Mouse (Mus musculus) regulatory T cell (primary cell): ENCODE results near the gene Rpl37a.

Experiments
- in situ Hi-C: fragments of 300-600 bp; cut with MboI, MseI; formaldehyde crosslinking; loops from one replicate; pipeline ENCODE4 v1.15.1; 2025; ENCODE audit warnings: high pct_unique_total_duplicates

Gene Rpl37a

DNA sequence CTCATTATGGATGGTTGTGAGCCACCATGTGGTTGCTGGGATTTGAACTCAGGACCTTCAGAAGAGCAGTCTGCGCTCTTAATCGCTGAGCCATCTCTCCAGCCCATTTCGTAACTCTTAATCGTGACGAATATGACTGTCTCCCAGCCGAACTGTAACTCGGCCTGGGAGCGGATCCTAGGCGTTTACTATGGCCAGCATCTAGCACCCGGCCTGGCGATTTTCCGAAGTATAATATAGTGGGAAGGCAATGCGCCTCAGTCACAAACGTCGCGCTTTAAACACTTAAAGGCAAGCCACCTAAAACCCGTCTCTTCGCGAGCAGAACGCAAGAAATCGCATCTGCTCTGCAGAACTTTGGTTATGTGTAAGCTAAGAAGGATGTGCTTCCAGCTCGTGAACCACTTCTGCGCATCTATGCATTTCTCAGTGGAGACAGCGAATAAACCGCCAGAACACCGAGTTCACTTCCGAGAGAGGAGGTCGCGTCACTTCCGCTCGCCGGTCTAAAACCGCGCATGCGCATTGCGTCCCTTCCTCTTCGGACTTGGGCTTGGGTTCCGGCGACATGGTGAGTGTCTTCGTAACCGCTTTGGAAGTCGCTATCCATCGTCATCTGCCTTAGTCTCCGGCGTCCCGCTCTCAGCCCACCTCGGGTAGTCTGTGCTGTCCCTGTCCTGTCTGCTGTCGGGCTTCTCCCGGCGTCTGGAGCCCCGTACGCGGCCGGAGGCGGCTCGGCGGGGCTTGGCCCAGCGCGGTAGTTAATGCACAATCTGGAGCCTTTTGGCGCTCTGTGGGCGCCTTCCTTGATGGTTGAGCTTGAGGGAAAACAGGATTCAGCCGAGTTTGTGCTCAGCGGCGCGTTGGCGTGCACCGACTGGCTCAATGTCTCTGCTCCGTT, at the start of gene Rpl37a:
TSS of gene Rpl37a (plus strand) at position 538 of the 901 bp plus-strand sequence.
- in situ Hi-C loops, result loop anchor here (10.0 kb wide), 2 partner anchors 1156 to 1234 kb away; partner anchors contain the start of gene Atic

DNA sequence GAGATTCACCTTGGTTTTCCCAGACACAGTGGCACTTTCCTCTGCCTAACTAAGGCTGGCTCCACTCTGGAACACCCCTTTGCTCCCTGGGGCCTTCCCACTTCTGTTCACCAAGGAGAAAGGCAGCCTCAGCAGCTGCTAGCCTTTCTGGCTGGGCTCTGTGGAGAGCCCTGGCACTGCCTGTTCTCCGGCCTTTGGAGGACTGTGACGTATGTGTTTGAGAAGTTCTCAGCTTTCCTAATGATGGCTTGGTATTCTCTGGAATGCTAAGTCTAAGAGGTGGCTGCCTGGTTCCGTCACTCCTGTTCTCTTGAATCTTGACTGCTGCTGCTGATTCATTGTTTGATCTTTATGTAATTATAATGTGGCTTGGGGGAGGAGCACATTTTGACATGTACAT, 38.0 kb upstream of the Rpl37a start:
- in situ Hi-C loops, result no loop called here

DNA sequence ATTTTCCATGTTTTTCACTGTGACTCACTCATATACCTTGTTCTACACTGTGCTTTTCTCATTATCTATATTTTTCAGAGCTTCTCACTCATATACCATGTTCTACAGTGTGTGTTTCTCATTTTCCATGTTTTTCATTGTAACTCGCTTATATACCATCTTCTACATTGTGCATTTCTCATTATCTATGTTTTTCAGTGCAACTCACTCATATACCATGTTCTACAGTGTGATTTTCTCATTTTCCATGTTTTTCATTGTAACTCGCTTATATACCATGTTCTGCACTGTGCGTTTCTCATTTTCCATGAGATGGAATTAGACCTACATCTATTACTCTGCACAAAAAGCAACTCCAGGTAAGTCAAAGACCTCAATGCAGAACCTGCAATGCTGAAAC, 14.8 kb upstream of the Rpl37a start:
- in situ Hi-C loops, result no loop called here

DNA sequence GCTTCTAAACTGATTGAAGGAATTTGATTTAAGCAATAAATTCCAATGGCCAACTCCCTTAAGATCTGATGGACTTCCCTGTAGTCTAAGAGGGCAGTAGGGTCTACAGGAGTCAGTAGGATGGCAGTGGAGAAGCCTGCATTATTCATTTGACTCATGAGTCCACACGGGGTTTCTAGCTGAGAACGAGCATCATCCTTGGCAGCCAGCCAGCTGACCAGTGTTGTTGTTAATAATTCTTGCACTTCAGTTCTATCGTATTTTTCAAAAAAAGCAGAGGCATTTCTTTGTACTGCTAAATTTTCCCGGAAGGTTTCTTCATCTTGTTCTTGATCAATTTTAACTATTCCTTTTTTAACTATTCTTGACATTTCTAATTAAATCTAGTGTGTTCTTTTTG, 12.4 kb upstream of the Rpl37a start:
- in situ Hi-C loops, result no loop called here

DNA sequence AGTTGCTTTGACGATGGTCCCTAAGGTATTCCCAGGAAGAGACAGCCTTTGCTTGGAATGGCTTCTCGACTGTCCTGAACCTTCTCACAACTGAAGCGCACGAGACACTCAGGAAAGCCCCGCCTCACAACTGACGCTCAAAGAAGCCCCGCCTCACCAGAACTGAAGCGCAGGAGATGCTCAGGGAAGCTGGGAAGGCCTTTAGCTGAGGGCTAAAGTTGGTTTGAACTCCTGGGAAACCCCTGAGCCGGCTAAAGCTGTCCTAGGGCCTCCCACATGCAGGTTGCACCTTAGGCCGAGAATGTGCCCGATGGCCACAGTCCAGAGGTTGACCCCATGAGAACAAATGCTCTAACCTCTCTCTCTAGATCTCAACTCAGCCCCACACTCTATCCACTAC, 10.6 kb upstream of the Rpl37a start, which contains the start of gene Ankar:
TSS of gene Ankar (minus strand) at position 101 of the 400 bp plus-strand sequence.
- in situ Hi-C loops, result loop anchor here (10.0 kb wide), 1 partner anchor 1596 kb away; the partner anchor contains the start of gene Bard1

DNA sequence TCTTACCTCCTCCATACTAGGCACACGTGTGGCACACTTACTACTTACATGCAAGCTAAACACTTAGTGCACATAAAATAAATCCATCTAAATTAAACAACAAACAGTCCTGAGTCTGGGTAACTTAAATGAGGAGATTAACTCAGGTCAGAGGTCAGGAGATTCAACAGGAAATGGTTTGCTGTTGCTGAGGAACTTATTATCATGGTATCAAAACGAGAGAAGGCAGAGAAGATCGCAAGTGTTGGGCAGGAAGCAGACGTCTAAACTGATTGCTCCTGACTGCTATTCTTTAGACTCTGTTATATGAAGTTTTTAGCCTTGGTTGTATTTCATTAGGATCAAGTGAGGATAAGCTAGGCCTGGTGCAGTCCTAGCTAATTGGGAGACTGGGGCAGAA, 3.6 kb upstream of the Rpl37a start:
- in situ Hi-C loops, result loop anchor here (5.0 to 10.0 kb wide), 2 partner anchors 125 to 1603 kb away; partner anchors contain the start of genes Bard1 and Smarcal1

DNA sequence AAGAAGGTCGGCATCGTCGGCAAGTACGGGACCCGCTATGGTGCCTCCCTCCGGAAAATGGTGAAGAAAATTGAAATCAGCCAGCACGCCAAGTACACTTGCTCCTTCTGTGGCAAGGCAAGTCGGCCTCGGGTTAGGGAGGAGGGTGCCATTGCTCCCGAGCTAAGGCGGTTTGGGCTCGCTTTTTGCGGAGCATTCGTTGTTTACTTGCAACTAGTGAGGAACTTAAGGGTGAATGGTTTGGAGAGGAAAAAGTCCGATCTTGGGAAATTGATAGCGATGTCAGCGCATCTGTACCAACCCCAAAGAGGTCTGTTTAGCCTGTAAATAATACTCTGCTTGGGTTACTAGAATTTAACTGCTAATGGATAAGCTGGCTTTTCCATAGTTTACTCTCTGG, 594 bp downstream of the Rpl37a start:
- in situ Hi-C loops, result loop anchor here (10.0 kb wide), 2 partner anchors 1157 to 1233 kb away; partner anchors contain the start of gene Atic

DNA sequence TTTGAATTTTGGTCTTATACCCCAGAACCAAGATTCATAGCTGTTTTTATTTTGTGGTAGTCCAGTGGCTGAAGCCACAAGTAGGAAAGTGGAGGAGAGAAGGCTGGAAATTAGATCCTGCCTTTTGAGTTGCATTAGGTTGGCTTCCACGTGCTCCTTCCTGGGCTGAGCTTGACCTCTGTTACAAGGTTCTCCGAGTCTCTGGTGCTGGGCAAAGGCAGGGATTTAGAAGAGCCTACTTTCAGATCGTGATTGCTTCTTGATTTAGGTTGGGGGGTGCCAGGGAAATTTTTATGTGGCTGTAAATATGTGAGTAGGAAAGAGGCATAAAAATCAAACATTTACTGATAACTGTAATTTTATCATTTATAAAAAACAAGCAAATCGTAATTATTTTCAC, 3.5 kb downstream of the Rpl37a start:
- in situ Hi-C loops, result loop anchor here (10.0 kb wide), 2 partner anchors 1160 to 1230 kb away; partner anchors contain the start of gene Atic

DNA sequence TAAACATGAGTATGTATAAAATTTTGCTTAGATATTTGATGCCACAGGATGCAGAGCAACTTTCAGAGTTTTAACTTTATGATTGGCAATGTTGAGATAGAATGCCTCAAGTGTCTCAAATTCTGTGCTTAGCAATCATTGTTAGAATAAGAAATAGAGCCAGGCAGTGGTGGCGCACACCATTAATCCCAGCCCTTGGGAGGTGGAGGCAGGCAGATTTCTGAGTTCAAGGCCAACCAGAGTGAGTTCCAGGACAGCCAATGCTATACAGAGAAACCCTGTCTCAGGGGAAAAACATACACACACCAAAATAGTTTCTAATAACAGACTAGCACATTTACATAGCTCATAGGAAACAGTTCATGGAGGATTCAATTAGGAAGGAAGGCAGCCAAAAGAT, 4.0 kb downstream of the Rpl37a start:
- in situ Hi-C loops, result loop anchor here (10.0 kb wide), 2 partner anchors 1160 to 1230 kb away; partner anchors contain the start of gene Atic

DNA sequence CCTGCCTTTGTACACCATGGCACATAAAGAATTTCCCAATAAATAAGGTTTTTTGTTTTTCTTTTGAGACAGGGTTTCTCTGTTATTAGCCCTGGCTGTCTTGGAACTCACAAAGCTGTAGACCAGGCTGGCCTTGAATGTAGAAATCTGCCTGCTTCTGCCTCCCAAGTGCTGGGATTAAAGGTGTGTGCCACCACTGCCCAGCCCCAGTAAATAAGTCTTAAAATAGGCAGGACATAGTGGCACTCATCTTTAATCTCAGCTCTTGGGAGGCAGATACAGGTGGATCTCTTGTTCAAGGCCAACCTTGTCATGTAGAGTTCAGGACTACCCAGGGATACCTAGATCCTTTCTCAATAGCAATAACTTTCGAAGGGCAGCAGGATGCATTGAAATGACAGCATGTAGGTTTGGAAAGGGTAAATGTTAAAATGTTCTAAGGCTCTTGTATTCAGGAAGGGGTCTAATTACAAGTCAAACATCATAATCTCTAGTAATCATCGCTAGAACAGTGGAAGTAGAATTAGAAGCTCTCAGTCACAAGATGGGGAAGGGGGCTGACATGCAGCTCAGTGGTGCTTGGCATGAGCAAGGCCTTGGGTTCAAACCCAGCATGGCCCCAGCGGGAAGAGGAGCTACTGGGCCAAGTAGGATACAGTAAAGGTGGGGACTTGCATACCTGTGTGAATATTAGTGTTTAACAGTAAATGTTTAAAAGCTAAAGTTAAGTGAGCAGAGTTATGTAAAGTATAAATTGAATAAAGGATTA, 4.7 kb downstream of the Rpl37a start:
- in situ Hi-C loops, result loop anchor here (10.0 kb wide), 2 partner anchors 1161 to 1229 kb away; partner anchors contain the start of gene Atic

DNA sequence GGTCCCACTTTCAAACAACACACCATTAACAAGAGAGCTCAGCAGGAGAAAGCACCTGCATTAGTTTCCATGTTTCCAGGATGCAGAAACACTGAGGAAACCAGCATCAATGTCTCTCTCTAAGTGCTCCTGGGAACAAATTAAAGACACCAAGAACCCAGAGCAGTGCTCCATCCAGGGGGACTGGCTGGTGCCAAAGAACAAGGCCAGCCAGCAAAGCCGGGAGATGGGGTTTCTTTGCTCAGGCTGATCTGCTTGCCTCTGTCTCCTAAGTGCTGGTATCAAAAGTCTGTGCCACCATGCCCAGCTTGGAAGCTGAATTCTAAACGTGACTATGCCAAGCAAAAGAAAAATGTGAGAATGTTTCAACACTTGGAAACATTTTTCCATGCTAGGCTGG, 5.3 kb downstream of the Rpl37a start:
- in situ Hi-C loops, result loop anchor here (10.0 kb wide), 2 partner anchors 1162 to 1228 kb away; partner anchors contain the start of gene Atic

DNA sequence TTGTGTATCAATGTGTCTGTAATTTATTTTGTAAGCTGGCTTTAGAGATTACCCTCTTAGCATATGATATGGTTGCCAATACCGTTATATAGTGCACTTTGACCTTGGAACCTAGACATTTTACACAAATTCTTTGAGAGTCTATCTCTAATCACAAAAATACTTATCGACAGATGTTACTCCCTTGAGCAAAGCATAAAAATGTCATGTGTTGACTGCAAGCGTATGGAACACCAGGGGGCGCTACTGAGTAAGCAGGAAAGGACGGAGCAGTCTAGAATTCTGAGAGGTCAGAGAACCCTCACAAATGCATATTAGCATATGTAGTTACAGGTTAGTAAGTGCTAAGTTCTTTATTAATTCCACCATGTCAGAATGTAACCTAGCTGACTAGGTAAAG, 5.8 kb downstream of the Rpl37a start:
- in situ Hi-C loops, result loop anchor here (10.0 kb wide), 2 partner anchors 1162 to 1228 kb away; partner anchors contain the start of gene Atic

DNA sequence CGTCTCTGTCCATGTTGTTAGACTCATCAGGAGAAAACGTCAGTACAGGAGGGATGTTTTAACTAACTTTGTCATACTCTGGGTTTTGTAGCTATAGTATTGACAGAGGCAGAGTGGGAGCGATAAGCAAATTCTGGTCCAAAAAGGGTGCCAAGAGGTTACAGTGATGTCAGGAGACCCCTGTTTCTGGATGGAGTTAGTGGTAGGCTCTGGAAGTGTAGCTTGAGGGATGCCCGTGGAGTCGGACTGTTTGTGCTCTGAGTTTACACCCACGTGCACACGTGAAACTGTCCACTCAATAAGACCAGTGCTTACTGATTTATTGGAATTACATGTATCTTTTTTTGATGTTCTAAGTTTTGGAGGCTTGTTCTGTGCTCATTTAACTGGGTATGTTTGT, 6.5 kb downstream of the Rpl37a start:
- in situ Hi-C loops, result loop anchor here (10.0 kb wide), 2 partner anchors 1163 to 1227 kb away; partner anchors contain the start of gene Atic

DNA sequence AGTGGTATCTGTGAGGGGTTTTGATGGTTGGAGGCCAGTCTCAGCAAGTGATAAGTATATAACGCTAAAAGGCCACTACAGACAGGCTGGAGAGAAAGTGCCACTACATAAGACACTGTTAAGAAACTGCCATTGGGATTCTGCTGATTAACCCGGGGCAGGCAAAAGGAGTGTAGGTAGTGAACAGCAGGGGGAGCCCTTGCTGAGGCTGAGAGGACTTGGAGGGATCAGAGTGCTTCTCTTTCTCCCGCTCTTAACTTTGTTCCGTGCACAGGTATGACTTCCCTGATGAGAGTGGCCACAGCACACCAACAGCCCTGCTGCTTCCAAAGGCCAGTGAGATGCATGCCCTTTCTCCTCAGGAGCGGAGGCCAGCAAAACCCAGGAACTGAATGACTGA, 7.8 kb downstream of the Rpl37a start:
- in situ Hi-C loops, result loop anchor here (10.0 kb wide), 2 partner anchors 1164 to 1226 kb away; partner anchors contain the start of gene Atic

DNA sequence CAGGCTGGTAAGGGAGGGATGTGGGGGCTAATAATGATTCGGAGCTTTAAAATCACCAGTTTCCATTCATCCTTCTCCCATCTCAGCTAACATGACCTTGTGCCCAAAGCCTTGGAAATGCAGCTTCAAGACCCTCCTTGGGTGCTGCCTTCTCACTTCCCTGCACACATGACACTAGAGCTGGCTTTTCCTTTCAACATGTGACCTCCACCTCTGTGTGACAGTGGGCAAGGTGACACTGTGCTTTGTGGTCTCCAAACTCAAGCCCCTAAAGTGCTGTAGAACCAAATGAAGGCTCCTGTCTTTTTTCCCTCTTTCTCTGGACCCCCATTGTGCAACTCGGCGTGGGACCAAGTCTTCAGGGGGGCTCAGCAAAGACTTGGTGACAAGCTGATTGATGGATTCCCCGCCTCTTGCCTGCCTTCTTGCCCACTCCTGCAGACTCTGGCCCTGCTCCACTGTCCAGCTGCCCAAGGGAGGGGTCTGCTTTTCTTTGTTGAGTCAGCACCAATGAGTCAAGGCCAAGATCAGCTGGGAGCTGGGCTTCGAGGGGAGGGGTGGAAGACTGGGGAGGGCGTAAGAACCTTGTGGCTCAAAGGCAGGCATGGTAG, 9.1 kb downstream of the Rpl37a start:
- in situ Hi-C loops, result no loop called here

DNA sequence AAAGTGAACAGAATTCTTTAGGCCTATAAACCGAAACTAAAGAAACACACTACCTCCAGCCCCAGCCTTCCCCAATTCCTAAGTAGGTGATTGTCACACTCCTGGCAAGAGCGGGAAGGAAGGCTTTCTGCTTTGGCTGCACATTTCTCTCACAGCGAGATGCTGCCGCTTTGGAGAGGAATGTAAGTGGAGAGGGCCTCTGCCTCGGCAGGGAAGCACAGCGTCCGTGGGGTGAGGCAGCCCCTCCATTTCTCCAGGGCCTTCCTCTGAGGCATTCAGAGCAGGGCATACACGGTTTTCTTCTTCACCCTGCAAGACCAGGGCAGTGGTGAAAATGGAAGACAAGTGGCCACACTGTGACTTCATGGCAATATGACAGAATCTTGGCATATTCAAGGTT, 11.6 kb downstream of the Rpl37a start:
- in situ Hi-C loops, result no loop called here

DNA sequence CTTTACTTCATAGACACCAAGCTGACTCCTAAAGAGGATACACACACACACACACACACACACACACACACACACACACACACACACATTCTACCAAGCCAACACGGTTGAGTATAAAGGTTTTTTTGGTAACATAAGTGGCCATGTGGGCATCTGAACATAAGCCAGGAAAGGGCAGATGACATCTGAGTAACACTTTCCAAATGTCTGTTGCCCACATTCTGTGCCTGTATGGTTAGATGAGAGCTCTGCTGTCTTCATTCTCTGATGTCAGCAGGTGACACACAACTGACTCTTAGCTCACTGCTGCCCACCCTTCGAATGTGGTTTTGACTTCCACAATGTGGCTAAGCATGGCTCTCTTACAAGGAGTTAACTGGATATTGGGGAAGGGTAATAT, 13.3 kb downstream of the Rpl37a start:
- in situ Hi-C loops, result no loop called here

DNA sequence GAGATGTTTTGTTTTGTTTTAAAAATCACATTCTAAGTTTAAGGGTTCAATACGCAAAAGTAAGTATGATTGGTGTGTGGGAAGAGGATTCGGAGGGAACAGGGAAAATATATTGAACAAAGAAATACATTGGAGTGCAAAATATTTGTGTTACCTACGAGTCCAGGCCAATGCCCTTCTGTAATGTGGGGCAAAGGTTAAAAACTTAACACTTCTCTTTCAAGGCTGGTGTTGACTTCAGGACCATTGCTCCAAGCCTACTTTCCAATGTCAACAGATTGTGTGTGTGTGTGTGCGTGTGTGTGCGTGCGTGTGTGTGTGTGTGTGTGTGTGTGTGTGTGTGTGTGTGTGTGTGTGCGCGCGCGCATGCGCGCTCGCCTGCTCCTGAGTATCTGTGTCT, 14.9 kb downstream of the Rpl37a start:
- in situ Hi-C loops, result no loop called here

DNA sequence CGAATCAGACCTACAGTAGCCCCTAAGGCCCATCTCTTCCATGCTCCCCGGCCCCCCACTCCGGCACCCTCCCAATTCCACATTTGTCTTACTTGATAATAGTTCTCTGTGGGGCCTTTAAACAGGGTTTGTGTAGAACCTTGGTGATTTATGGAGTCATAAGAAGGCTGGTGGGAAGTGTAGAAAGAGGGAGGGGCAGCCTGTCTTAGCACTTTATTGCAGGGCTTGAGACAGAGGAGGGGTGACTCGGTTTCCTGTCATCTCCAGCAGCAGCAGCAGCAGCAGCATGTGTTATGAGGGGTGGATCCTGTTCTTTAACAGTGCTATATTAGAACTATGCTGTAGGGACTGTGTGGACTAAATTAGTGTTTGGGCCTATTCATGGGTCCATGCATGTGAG, 17.7 kb downstream of the Rpl37a start:
- in situ Hi-C loops, result no loop called here

DNA sequence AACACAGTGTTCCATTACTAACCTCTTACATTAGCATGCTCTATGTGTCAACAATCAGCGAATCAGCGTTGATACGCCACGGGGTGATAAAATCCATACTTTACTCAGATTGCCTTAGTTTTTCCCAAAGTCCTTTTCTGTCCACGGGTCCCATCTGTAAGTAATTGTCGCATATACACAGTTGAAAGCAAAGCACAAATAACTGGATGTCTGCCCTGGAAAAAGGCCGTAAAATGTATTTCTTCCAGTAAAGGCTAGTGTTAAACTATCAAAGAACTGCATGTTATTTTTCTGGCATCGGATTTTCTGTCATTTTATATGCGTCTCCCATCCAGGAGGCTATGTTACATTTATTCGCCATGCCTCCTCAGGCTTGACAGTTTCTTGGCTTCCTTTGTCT, 19.0 kb downstream of the Rpl37a start:
- in situ Hi-C loops, result no loop called here

DNA sequence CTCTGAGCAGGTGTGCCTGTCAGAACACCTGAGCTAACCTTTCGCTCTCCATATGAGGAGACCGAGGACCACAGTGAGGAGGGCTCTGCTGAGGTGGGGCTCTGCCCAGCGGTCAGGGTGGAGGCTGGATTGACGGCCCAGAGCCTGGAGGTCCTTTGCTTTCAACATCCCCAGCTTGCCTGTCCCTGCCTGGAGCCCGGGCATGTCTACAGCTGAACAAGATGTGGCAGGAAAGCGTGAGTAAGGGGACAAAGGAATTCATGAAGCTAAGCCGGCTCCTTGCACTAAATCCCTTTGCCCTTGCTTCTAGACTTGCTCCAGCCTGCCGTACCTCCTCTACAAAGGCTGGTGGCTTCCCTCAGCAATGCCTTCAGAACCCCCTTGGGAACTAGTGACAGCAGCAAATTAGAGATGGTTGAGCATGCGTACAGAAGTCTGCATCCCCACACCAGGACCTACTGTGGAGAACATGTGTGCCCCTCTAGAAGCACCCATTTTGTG, 22.2 kb downstream of the Rpl37a start:
- in situ Hi-C loops, result no loop called here
